Mouse (Mus musculus) left cerebral cortex, adult 18-20 months (tissue): Measurements from ENCODE around the gene Pcolce. TPM values are rescaled to one million over a fixed set of nuclear protein-coding genes. Genes with fewer than 3 reads are reported as not detected.

Experiments
- DNase-seq, 2 experiments: peaks; one replicate each; pipeline ENCODE4 v3.0.0; 2021 to 2022; ENCODE audit warnings: low spot score in 2 of 2, mixed read lengths in 1 of 2
- total RNA-seq, 2 experiments: library from RNA; stranded (reverse); gene quantifications; 2 replicates each; pipeline ENCODE4 v1.2.3; 2021

The Pcolce gene
- total RNA-seq, 2 experiments from 2014 or later: 12.6 to 15.2 TPM

GRCm38 (mm10) chr5:137597625-137598024 is 16.0 kb downstream of the Pcolce start:
- no peak for DNase-seq

- no peak for DNase-seq
Measured at GRCm38 (mm10) chr5:137596601-137597261, 16.9 kb downstream of the Pcolce start.

- no peak for DNase-seq
Measured at GRCm38 (mm10) chr5:137595921-137596320, 17.7 kb downstream of the Pcolce start.

GRCm38 (mm10) chr5:137590507-137590906 is 23.1 kb downstream of the Pcolce start:
- no peak for DNase-seq

- DNase-seq: peak; percentile 71 to 75
Measured at GRCm38 (mm10) chr5:137584976-137585375, 28.6 kb downstream of the Pcolce start.

GRCm38 (mm10) chr5:137583670-137584169 is 29.9 kb downstream of the Pcolce start:
- peak; percentile 19 to 25 for DNase-seq

- DNase-seq: no peak
Measured at GRCm38 (mm10) chr5:137582702-137583101, 30.9 kb downstream of the Pcolce start.

- no peak for DNase-seq
Measured at GRCm38 (mm10) chr5:137580246-137580645, 33.3 kb downstream of the Pcolce start.

GRCm38 (mm10) chr5:137574470-137574901 is 39.1 kb downstream of the Pcolce start:
- peak; percentile 47 to 56 for DNase-seq

- no peak for DNase-seq
Measured at GRCm38 (mm10) chr5:137570691-137571586, 42.6 kb downstream of the Pcolce start.

- no peak for DNase-seq
Measured at GRCm38 (mm10) chr5:137570181-137570580, 43.4 kb downstream of the Pcolce start.

- DNase-seq: no peak
Measured at GRCm38 (mm10) chr5:137569665-137570064, 43.9 kb downstream of the Pcolce start, which contains the start of gene Tfr2. Tfr2 (plus strand) TSS chr5:137569840.

- no peak for DNase-seq
Measured at GRCm38 (mm10) chr5:137569031-137569430, 44.6 kb downstream of the Pcolce start.

- DNase-seq: no peak
Measured at GRCm38 (mm10) chr5:137568223-137568798, 45.3 kb downstream of the Pcolce start.

- DNase-seq: no peak
Measured at GRCm38 (mm10) chr5:137566416-137566815, 47.2 kb downstream of the Pcolce start.

- DNase-seq: no peak
Measured at GRCm38 (mm10) chr5:137565744-137566143, 47.8 kb downstream of the Pcolce start.

- DNase-seq: peak; percentile 31 to 53
Measured at GRCm38 (mm10) chr5:137562965-137563364, 50.6 kb downstream of the Pcolce start.

GRCm38 (mm10) chr5:137561556-137561955 is 52.0 kb downstream of the Pcolce start:
- no peak for DNase-seq
